Mouse (Mus musculus): ENCODE results near the gene Twist2.

DNA sequence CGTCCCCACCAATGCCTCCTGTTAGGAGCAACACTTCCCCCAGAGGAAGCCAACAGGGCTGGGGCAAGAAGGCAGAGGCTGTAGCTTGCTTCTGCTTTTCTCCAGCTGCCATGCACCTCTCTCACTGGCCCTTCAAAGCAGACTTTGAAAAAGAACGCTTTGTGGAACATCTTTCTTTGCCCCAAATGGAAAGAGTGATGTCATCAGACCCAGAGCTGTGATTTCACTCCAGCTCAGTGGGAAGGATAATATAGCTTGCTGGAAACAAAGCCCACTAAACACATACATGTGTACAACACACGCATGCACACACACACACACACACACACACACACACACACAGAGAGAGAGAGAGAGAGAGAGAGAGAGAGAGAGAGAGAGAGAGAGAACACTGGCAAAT is 17.1 kb upstream of the Twist2 start:
- TF ChIP-seq CTCF (IDR thresholded peaks at IDR 0.05; ENCODE audit: insufficient read depth, low read length): no peak
- TF ChIP-seq POLR2A (IDR thresholded peaks at IDR 0.05; ENCODE audit: borderline replicate concordance, extremely low read depth, low read depth, low read length): no peak

Measured in lung, adult 2 months (tissue).